Mouse (Mus musculus): ENCODE results near the gene Cdcp2. TPM values are rescaled to one million over a fixed set of nuclear protein-coding genes. Genes with fewer than 3 reads are reported as not detected.

Gene Cdcp2
- polyA plus RNA-seq, 1 experiment from 2014 or later = not detected

DNA sequence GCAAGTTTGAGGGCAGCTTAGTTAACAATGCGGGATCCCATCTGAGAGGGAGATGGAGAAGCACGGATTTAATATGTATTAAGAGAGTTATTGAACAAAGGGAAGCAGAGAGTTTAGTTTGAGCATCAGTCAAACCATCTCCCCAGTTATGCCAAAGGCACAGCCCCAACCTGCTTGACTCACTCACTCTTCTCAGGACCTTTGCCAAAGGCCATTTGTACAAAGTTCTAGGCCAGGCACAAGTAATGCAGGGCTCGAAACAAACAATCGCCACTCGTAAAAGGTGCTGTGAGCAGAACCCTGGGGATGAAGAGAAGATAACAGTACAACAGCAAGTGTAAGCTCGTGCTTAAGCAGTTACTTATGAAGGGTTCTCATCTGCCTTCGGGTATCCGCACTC, 55.9 kb downstream of the Cdcp2 start:
- Histone ChIP-seq H3K4me2 (ENCODE audit: low read length) (no peak overlapping the region), H3K4me1 (replicated peaks; ENCODE audit: control insufficient read depth, insufficient read depth, low read length) (no peaks in the 10 kb centered on the region), H3K36me3 (ENCODE audit: control insufficient read depth, insufficient read depth, low read length) (peaks cover 16% of the 10 kb centered on the region), H3K27me3 (replicated peaks; ENCODE audit: control insufficient read depth, insufficient read depth, low read length) (no peaks in the 10 kb centered on the region), H3K9me3 (ENCODE audit: control insufficient read depth, low read length) (no peaks in the 10 kb centered on the region), H3K4me3 (ENCODE audit: low read depth, low read length) (no peak overlapping the region), H3K9ac (ENCODE audit: low read length) (no peak overlapping the region), H3K27ac (ENCODE audit: low read depth) (no peak overlapping the region)
- no peak for ATAC-seq (replicated peaks; ENCODE audit: low FRiP score, low TSS enrichment, low read depth)
- DNase-seq (ENCODE audit: low spot score) = no peak
- 66% methylated on average over 8 of the region's 8 CpGs for WGBS

DNA sequence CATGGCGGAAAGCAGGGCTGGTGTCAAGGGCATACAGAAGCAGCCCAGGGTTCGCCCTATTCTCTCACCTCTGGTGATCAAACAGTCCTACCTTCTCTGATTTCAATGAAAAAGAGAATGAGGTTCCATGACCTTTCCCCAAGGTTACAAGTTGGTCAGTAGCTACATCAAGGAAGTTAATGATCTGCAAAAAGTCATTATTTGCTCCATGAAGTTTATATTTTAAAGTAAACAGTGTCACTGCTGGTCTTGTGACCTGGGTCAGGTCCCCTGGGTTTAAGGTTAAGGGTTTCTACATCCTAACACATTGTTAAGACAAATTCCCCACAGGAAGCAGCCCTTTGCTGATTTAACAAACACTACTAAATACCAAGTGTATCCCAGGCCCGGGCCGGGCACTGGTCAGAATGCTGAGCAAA, 60.3 kb downstream of the Cdcp2 start:
- H3K4me2 ChIP-seq (ENCODE audit: low read length) = no peak overlapping the region
- WGBS = 66% methylated on average over 4 of the region's 4 CpGs
- H3K4me1 ChIP-seq (replicated peaks; ENCODE audit: control insufficient read depth, insufficient read depth, low read length) = no peaks in the 10 kb centered on the region
- H3K36me3 ChIP-seq (ENCODE audit: control insufficient read depth, insufficient read depth, low read length) = peaks cover 35% of the 10 kb centered on the region
- no peak overlapping the region for H3K4me3 ChIP-seq (ENCODE audit: low read depth, low read length)
- no peaks in the 10 kb centered on the region for H3K27me3 ChIP-seq (replicated peaks; ENCODE audit: control insufficient read depth, insufficient read depth, low read length)
- no peak overlapping the region for H3K27ac ChIP-seq (ENCODE audit: low read depth)
- no peak for DNase-seq (ENCODE audit: low spot score)
- no peaks in the 10 kb centered on the region for H3K9me3 ChIP-seq (ENCODE audit: control insufficient read depth, low read length)
- no peak overlapping the region for H3K9ac ChIP-seq (ENCODE audit: low read length)
- ATAC-seq (replicated peaks; ENCODE audit: low FRiP score, low TSS enrichment, low read depth) = no peak

DNA sequence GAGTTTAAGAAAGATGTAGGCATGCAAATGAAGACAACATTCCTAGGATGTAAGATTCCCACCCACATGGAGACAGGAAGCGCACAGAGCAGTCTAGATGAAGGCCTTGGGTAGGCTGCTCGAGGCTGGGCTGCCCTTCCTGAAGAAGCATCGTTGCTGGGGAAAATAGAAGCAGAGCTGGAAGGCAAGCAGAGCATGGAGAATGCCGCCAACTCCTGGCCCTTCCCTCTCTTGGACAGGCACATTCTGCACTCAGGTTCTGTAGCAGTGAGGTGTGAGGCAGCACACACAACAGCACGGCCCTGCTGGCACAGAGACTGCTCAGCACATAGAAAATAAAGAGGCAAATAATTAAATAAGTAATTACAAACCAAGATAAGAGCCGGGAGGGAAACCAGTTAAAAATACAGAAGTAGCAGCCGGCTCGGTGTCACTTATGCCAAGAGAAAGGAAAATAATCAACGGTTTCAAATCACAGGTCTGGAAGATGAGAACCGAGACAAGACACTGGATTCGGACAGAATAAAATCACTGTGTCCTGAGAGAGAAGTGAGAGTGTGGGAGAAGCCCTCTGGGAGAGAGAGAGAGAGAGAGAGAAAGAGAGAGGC, 62.6 kb downstream of the Cdcp2 start:
- Histone ChIP-seq H3K36me3 (ENCODE audit: control insufficient read depth, insufficient read depth, low read length) (peaks cover 35% of the 10 kb centered on the region), H3K4me1 (replicated peaks; ENCODE audit: control insufficient read depth, insufficient read depth, low read length) (0 out of 2 replicates have a peak, but pooled peaks cover 4% of the 10 kb centered on the region), H3K9me3 (ENCODE audit: control insufficient read depth, low read length) (no peaks in the 10 kb centered on the region), H3K27me3 (replicated peaks; ENCODE audit: control insufficient read depth, insufficient read depth, low read length) (no peaks in the 10 kb centered on the region), H3K4me3 (ENCODE audit: low read depth, low read length) (no peak overlapping the region), H3K9ac (ENCODE audit: low read length) (no peak overlapping the region), H3K4me2 (ENCODE audit: low read length) (no peak overlapping the region), H3K27ac (ENCODE audit: low read depth) (no peak overlapping the region)
- DNase-seq (ENCODE audit: low spot score) (no peak), ATAC-seq (replicated peaks; ENCODE audit: low FRiP score, low TSS enrichment, low read depth) (no peak)
- WGBS = 90% methylated on average over 11 of the region's 11 CpGs

DNA sequence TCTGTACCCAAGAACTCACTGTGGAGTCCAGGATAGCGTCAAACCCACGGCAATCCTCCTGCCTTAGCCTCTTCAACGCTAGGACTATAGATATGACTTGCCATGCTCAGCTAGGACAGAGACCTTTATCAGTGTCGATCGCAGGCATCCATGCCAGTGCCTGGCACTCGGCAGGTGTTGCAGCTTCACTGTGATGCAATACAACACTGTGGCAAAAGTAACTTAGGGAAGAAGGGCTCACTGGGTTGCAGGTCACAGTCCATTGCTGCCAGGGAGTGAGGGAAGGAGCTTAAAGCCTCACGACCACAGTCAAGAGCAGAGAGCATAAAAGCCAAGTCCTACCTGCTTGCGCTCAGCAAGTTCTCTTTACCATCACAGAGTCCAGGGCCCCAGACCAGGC, 63.5 kb downstream of the Cdcp2 start:
- H3K4me1 ChIP-seq (replicated peaks; ENCODE audit: control insufficient read depth, insufficient read depth, low read length) = 0 out of 2 replicates have a peak, but pooled peaks cover 4% of the 10 kb centered on the region
- H3K27ac ChIP-seq (ENCODE audit: low read depth) = no peak overlapping the region
- H3K36me3 ChIP-seq (ENCODE audit: control insufficient read depth, insufficient read depth, low read length) = peaks cover 38% of the 10 kb centered on the region
- H3K4me2 ChIP-seq (ENCODE audit: low read length) = no peak overlapping the region
- H3K9ac ChIP-seq (ENCODE audit: low read length) = no peak overlapping the region
- 90% methylated on average over 8 of the region's 8 CpGs for WGBS
- H3K27me3 ChIP-seq (replicated peaks; ENCODE audit: control insufficient read depth, insufficient read depth, low read length) = no peaks in the 10 kb centered on the region
- ATAC-seq (replicated peaks; ENCODE audit: low FRiP score, low TSS enrichment, low read depth) = no peak
- no peak overlapping the region for H3K4me3 ChIP-seq (ENCODE audit: low read depth, low read length)
- H3K9me3 ChIP-seq (ENCODE audit: control insufficient read depth, low read length) = no peaks in the 10 kb centered on the region
- no peak for DNase-seq (ENCODE audit: low spot score)

Other genes starting within 250 kb of the Cdcp2 start
- gene Ssbp3, start 186.2 kb upstream of the Cdcp2 start, polyA plus RNA-seq (2014; fragmentation: Nextera tagmentation; extraction: Ambion mirVana) = 73.2 and 76.2 TPM in 2 replicates
- gene Mrpl37, start 30.0 kb upstream of the Cdcp2 start, polyA plus RNA-seq (2014; fragmentation: Nextera tagmentation; extraction: Ambion mirVana) = 118 and 121 TPM in 2 replicates
- 4.9 and 8.7 TPM in 2 replicates for gene Cyb5rl, start 29.9 kb upstream of the Cdcp2 start, polyA plus RNA-seq (2014; fragmentation: Nextera tagmentation; extraction: Ambion mirVana)
- gene Tmem59, start 81.5 kb downstream of the Cdcp2 start, polyA plus RNA-seq (2014; fragmentation: Nextera tagmentation; extraction: Ambion mirVana) = 346 and 367 TPM in 2 replicates
- 18.0 and 18.9 TPM in 2 replicates for gene Tceanc2, start 82.2 kb downstream of the Cdcp2 start, polyA plus RNA-seq (2014; fragmentation: Nextera tagmentation; extraction: Ambion mirVana)
- not detected in 2 replicates for gene Ldlrad1, start 112.3 kb downstream of the Cdcp2 start, polyA plus RNA-seq (2014; fragmentation: Nextera tagmentation; extraction: Ambion mirVana)
- 62.7 and 65.8 TPM in 2 replicates for gene Lrrc42, start 156.6 kb downstream of the Cdcp2 start, polyA plus RNA-seq (2014; fragmentation: Nextera tagmentation; extraction: Ambion mirVana)
- gene Hspb11, start 156.7 kb downstream of the Cdcp2 start, polyA plus RNA-seq (2014; fragmentation: Nextera tagmentation; extraction: Ambion mirVana) = 31.1 and 39.1 TPM in 2 replicates
- gene Dio1, start 210.3 kb downstream of the Cdcp2 start, polyA plus RNA-seq (2014; fragmentation: Nextera tagmentation; extraction: Ambion mirVana) = 0.14 and 0.20 TPM in 2 replicates
- 54.3 and 60.2 TPM in 2 replicates for gene Yipf1, start 217.5 kb downstream of the Cdcp2 start, polyA plus RNA-seq (2014; fragmentation: Nextera tagmentation; extraction: Ambion mirVana)

All from intestine, embryonic 14.5 days (tissue).